Mouse (Mus musculus): ENCODE results near the gene Sult1c1. TPM values are rescaled to one million over a fixed set of nuclear protein-coding genes. Genes with fewer than 3 reads are reported as not detected.

Sult1c1 gene
- polyA plus RNA-seq (2017; shearing (Covaris generic)): not detected

GRCm38 (mm10) chr17:53990574-53990973, at the start of gene Sult1c1:
Sult1c1 (minus strand) TSS chr17:53990674.

Other genes with a start within 250 kb of the Sult1c1 start
- not detected for gene Sult1c2, start 144.3 kb downstream of the Sult1c1 start, polyA plus RNA-seq (2017; shearing (Covaris generic))